Mouse (Mus musculus) embryo, embryonic 9.5 days (tissue): ENCODE measurements at regions not wholly inside any gene's neighbourhood (a gene's known extent, or its start where the extent isn't known, plus 50 kb on each side); places are given as distances from the start of the nearest gene placed in this dataset.

Source experiments
- DNase-seq: peaks from one replicate; pipeline ENCODE4 v3.0.0-alpha.2; 2017; ENCODE audit errors: extremely low spot score

DNA sequence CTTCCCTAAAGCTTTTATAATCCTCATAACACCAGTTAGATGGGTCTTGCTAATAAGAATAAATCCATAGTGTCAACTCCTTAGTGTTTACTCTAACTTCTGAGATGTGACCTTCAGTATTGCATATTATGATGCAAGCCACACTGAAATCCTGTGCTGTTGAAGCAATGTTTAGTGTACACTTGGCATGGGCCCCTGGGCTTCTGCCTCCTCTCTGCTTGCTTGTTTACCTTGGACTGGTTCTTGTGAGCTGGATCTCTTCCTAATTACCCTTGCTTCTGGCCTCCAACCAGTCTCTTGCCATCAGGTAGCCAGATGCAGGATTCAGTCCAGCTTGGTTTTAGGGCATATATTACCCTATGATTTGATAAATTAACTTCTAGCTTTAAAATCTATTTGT, 57.0 kb downstream of the Rgs2 start:
- DNase-seq = no peak

- DNase-seq = no peak
These were observed 62.5 kb downstream of the Rgs2 start for GRCm38 (mm10) chr1:143941465-143941864.

GRCm38 (mm10) chr1:143939511-143939910, 64.5 kb downstream of the Rgs2 start:
- DNase-seq = no peak

DNA sequence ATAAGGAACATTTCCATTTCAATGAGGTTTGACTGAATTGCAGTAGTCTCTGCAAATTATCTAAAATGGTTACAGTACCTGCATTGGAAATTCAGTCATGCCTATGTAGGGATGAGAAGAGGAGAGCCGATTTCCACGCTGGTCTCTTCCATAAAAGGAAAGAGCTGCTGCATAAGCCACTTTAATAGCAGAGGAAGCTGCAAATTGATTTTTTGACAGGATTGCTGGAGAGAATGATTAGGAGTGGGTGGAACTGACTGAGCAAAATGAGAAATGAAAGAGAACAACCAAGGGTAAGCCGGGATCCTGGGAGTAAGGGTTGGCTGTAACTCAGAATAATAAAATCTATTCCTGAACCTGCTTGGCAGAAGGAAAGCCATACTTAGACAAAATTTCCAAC, 65.4 kb downstream of the Rgs2 start:
- no peak for DNase-seq

DNA sequence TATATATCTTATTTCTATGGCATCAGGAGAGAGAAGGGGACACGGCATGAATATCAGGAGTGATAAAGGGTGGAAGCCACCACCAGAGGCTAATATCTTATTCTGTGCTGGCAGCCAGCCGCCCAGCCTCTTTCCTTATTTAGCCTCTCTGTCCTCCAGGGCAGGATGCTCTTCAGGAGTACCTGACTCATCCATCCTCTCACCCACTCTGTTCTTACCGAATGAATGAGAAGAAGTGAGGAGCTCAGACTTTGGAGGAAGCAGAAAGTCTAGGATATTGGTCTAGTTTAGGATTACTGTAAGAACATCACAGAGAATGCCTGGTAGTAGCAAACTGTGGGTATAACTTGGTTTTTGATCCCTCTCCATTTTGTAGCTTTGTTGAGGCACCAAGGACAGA, 73.2 kb downstream of the Rgs2 start:
- no peak for DNase-seq

- DNase-seq = no peak
These were observed 74.3 kb downstream of the Rgs2 start for GRCm38 (mm10) chr1:143929567-143930165.

DNA sequence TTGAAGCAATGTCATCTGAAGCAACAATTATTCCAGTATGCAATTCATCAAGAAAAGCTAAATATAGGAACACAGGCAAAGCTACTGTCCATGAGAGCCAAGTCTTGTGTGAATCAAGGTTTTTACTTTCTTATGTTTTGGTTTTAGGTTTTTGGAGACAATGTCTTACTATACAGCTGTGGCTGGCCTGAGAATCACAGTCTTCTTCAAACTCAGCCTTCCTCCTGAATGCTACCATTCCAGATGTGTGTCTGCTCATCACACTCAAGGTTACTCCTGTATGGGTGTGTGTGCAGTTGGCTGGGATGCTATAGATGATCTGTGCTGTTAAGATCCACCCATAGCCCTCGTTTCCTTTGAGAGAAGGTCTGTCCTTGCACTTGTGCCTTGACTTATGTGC, 81.5 kb downstream of the Rgs2 start:
- DNase-seq = no peak

DNA sequence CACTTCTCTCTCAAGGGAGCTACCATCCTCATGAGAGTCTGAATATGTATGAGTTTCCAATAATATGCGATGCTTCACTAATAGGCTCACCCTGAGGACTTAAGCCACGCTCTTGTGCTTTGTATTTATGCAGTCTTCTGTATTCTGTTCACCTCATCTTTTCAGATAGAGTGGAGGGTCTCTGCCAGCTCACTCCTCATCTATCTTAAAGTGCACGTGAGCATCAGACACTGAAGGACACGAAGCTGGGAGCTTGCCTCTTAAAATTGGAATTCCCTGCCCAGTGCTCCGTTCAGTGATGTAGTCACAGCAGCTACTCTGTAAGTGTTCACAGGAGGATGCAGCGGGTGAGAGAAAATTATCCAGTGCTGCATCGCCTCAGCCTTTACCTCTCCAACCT, 83.7 kb downstream of the Rgs2 start:
- no peak for DNase-seq

- no peak for DNase-seq
These were observed 85.0 kb downstream of the Rgs2 start for GRCm38 (mm10) chr1:143918949-143919348.

DNA sequence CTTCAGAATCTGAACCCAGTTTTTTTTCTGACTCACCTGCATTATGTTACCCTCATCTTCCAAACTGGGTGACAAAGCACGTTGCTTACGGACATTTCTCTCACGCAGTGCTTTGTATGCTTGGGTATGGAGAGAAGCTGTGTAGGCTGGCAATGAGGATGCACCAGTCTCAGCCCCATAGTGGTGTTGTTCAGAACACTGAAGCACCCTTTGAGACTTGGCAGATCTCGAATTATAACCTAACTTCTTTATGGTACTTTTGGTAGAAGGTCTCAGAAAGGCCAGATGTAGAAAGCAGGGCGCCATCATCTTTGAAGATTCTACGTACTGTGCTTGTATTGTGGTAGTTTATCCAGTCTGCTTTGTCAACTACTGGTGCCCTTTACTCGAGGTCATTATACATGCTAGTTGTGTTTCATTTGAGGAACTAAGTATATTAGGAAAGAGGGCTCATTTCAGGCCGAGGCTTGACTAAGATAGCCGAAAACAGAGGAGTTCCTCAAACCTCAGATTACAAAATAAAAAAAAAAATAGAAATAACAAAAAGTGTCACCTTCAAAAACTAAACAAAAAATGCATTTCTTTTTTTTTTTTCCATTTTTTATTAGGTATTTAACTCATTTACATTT, 85.7 kb downstream of the Rgs2 start:
- no peak for DNase-seq

- DNase-seq = no peak
These were observed 86.3 kb downstream of the Rgs2 start for GRCm38 (mm10) chr1:143917623-143918022.

- DNase-seq = no peak
These were observed 87.4 kb downstream of the Rgs2 start for GRCm38 (mm10) chr1:143916587-143916986.

GRCm38 (mm10) chr1:143912586-143912985, 91.4 kb downstream of the Rgs2 start:
- DNase-seq = no peak

- DNase-seq = no peak
These were observed 92.7 kb downstream of the Rgs2 start for GRCm38 (mm10) chr1:143911230-143911629.

- peak; percentile 13 for DNase-seq
These were observed 93.4 kb downstream of the Rgs2 start for GRCm38 (mm10) chr1:143910530-143910929.

- DNase-seq = no peak
These were observed 96.6 kb downstream of the Rgs2 start for GRCm38 (mm10) chr1:143907312-143907711.

- no peak for DNase-seq
These were observed 97.1 kb downstream of the Rgs2 start for GRCm38 (mm10) chr1:143906881-143907280.

GRCm38 (mm10) chr1:143903985-143904384, 100.0 kb downstream of the Rgs2 start:
- DNase-seq = no peak

DNA sequence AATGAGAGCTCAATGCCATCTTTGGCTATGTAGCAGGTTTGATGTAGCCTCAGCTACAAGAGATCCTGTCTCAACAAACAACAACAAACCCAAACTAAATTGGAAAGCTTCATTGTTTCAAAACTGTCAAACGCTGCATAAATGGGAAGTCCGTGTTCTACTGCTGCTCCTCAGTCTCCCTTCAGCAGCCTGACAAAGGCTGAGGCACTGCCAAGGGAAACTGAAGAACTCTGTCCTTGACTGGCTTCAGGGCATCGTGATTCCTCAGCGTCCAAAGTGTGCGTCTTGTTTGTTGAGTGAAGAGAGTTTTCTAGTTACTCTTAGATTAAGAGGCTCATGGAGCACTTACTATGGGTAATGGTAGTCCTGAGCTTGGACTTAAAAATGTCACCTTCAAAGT, 100.7 kb downstream of the Rgs2 start:
- DNase-seq = no peak

- DNase-seq = no peak
These were observed 102.6 kb downstream of the Rgs2 start for GRCm38 (mm10) chr1:143901127-143901920.

DNA sequence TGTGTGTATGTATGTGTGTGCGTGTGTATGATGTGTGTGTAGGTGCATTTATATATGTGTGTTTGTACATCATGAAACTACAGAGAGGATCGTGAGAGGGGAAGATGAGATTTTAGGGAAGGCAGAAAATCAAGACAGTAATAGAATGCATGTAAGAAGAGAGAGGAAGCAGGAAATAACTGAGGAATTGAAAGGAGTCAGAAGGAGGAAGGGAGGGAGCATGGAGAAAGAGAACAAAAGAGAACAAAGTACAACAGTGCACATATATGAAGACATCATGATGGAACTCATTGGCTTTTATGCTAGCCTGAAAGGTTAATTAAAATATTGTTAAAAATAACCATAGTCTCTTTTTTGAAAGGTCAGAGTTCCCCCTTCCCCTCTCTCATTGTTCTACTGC, 111.4 kb downstream of the Uchl5 start:
- no peak for DNase-seq

- no peak for DNase-seq
These were observed 111.0 kb downstream of the Uchl5 start for GRCm38 (mm10) chr1:143888065-143888464.

- no peak for DNase-seq
These were observed 108.9 kb downstream of the Uchl5 start for GRCm38 (mm10) chr1:143886014-143886413.
